Mouse (Mus musculus): ENCODE measurements around the gene Cldn34b3. TPM values are rescaled to one million over a fixed set of nuclear protein-coding genes. Genes with fewer than 3 reads are reported as not detected.
"Not testable (repeated sequence)": the region's sequence is repeated elsewhere in the genome, so short reads cannot be mapped to it uniquely, and the experiment has no call there.

The Cldn34b3 gene
- total RNA-seq (2021): not detected
- long read RNA-seq, experiment 1: 0 reads
- long read RNA-seq, experiment 2: 0 reads

- not testable (repeated sequence) for DNase-seq
Observed at GRCm38 (mm10) chrX:76264004-76264403, at the start of gene Cldn34b3. Cldn34b3 (plus strand) TSS chrX:76264304.

Other genes starting within 250 kb of the Cldn34b3 start
- not detected for gene Cldn34b4, start 129.0 kb downstream of the Cldn34b3 start, total RNA-seq (2021)